27 mouse cellular contexts compared by ENCODE assay signal in genomic region chr13:45277842-45278416, GRCm38 (mm10).
DNase-seq lines count a peak whose midpoint lies in the region; ATAC-seq and TF ChIP-seq lines count a peak whose summit lies in the region.
"Had no signal": no experiment of that assay in that cellular context is flagged by ENCODE, and none has a peak within 500 bp of the region (broad histone marks: within the 10 kb centered on the region; RNA-seq: fewer than 3 reads in every experiment).

No protein-coding gene starts in this region.

- H3K4me3 ChIP-seq in lung, postnatal 0 days (ENCODE audit: low read depth, low read length), result no peak overlapping the region
- no peak overlapping the region for H3K4me3 ChIP-seq in embryonic facial prominence, embryonic 15.5 days (replicated peaks)
- no peak overlapping the region for H3K4me3 ChIP-seq in limb, embryonic 10.5 days
- H3K4me3 ChIP-seq: erythroblast, embryonic 14.5 days; forebrain, embryonic 13.5 days; heart, embryonic 15.5 days; hindbrain, embryonic 10.5 days; midbrain, embryonic 10.5 days; neural tube, embryonic 15.5 days had no signal

- no peak for TF ChIP-seq EP300 in lung, postnatal 0 days (IDR thresholded peaks at IDR 0.05)

- ATAC-seq in lung, postnatal 0 days, result no peak
- no peak; the same call in 1 of the 2 replicates for ATAC-seq in embryonic facial prominence, embryonic 15.5 days (ENCODE audit: insufficient number of reproducible peaks, low FRiP score, low TSS enrichment, low read depth)
- ATAC-seq: forebrain, embryonic 13.5 days; hindbrain, postnatal 0 days; intestine, embryonic 16.5 days had no signal

- H3K9me3 ChIP-seq in lung, postnatal 0 days (ENCODE audit: low read length), result no peaks in the 10 kb centered on the region
- no peaks in the 10 kb centered on the region for H3K9me3 ChIP-seq in embryonic facial prominence, embryonic 15.5 days (replicated peaks)
- no peaks in the 10 kb centered on the region for H3K9me3 ChIP-seq in limb, embryonic 10.5 days (replicated peaks)
- H3K9me3 ChIP-seq: forebrain, embryonic 13.5 days; G1E; heart, embryonic 15.5 days; hindbrain, embryonic 10.5 days; midbrain, embryonic 10.5 days; neural tube, embryonic 15.5 days had no signal

- H3K4me1 ChIP-seq in lung, postnatal 0 days (ENCODE audit: insufficient read depth, low read depth, low read length), result no peaks in the 10 kb centered on the region; the same call in 1 of the 2 replicates
- 0 out of 2 replicates have a peak, but pooled peaks cover 7% of the 10 kb centered on the region for H3K4me1 ChIP-seq in embryonic facial prominence, embryonic 15.5 days
- H3K4me1 ChIP-seq in limb, embryonic 10.5 days, result no peaks in the 10 kb centered on the region
- H3K4me1 ChIP-seq: forebrain, embryonic 13.5 days; hindbrain, embryonic 10.5 days; midbrain, embryonic 10.5 days; neural tube, embryonic 15.5 days had no signal

- WGBS in lung, postnatal 0 days, result 41% methylated on average over 7 of the region's 7 CpGs
- WGBS in embryonic facial prominence, embryonic 15.5 days, result 54% methylated on average over 7 of the region's 7 CpGs
- 76% methylated on average over 7 of the region's 7 CpGs for WGBS in limb, embryonic 10.5 days

- H3K27ac ChIP-seq in lung, postnatal 0 days (ENCODE audit: low read length), result no peak overlapping the region
- H3K27ac ChIP-seq in embryonic facial prominence, embryonic 15.5 days (replicated peaks), result peak overlapping the region; percentile 44; the same call in 1 of the 2 replicates
- no peak overlapping the region for H3K27ac ChIP-seq in limb, embryonic 10.5 days
- H3K27ac ChIP-seq: forebrain, embryonic 13.5 days; heart, embryonic 15.5 days; hindbrain, embryonic 10.5 days; hindbrain, postnatal 0 days; midbrain, embryonic 10.5 days; neural tube, embryonic 15.5 days had no signal

- intact Hi-C loops in heart, postnatal 25 days (cut with DNase I), result loop anchor here (5.0 kb wide), 1 partner anchor 164 kb away; no protein-coding TSS in a partner anchor

- H3K36me3 ChIP-seq in lung, postnatal 0 days (ENCODE audit: insufficient read depth, low read length), result no peaks in the 10 kb centered on the region
- no peaks in the 10 kb centered on the region for H3K36me3 ChIP-seq in embryonic facial prominence, embryonic 15.5 days
- no peaks in the 10 kb centered on the region for H3K36me3 ChIP-seq in limb, embryonic 10.5 days
- H3K36me3 ChIP-seq: G1E; heart, embryonic 15.5 days; hindbrain, embryonic 10.5 days; midbrain, embryonic 10.5 days; neural tube, embryonic 15.5 days had no signal

- TF ChIP-seq CTCF in lung, postnatal 0 days (IDR thresholded peaks at IDR 0.05), result no peak

- H3K9ac ChIP-seq in lung, postnatal 0 days (replicated peaks; ENCODE audit: low read depth), result no peak overlapping the region
- H3K9ac ChIP-seq in embryonic facial prominence, embryonic 15.5 days, result no peak overlapping the region
- H3K9ac ChIP-seq: forebrain, embryonic 13.5 days; heart, embryonic 15.5 days; neural tube, embryonic 15.5 days had no signal

- H3K27me3 ChIP-seq in lung, postnatal 0 days (replicated peaks; ENCODE audit: insufficient read depth, low read length), result no peaks in the 10 kb centered on the region
- H3K27me3 ChIP-seq in embryonic facial prominence, embryonic 15.5 days, result no peaks in the 10 kb centered on the region
- no peaks in the 10 kb centered on the region for H3K27me3 ChIP-seq in limb, embryonic 10.5 days (ENCODE audit: low read depth, poor library complexity, severe bottlenecking)
- H3K27me3 ChIP-seq: CH12.LX; forebrain, embryonic 13.5 days; heart, embryonic 15.5 days; neural tube, embryonic 15.5 days had no signal

- peak; percentile 23 to 30 for DNase-seq in heart, adult 9 months (ENCODE audit: low spot score in 2 of 2)
- no peak for DNase-seq in heart, postnatal 25 days (ENCODE audit: low spot score)
- peak; percentile 21 for DNase-seq in lung, postnatal 0 days (ENCODE audit: low spot score)
- DNase-seq in lung, postnatal 14 days, result no peak
- DNase-seq in limb, embryonic 10.5 days (ENCODE audit: low spot score), result peak; percentile 17
- DNase-seq in cerebellum, adult 11-12 months, result no peak
- DNase-seq: adrenal gland, adult 2 months; B cell, adult 2 months; cerebellum, adult 18-20 months; cerebellum, postnatal 14 days; gastrocnemius, postnatal 36 days; kidney, postnatal 10 days; right cerebral cortex, adult 18-20 months; right cerebral cortex, postnatal 4 days; thymus, adult 18-20 months; thymus, postnatal 36 days had no signal

- H3K4me2 ChIP-seq in lung, postnatal 0 days (replicated peaks; ENCODE audit: low read depth, low read length), result no peak overlapping the region
- no peak overlapping the region for H3K4me2 ChIP-seq in embryonic facial prominence, embryonic 15.5 days (replicated peaks)
- H3K4me2 ChIP-seq: forebrain, embryonic 13.5 days; heart, embryonic 15.5 days; neural tube, embryonic 15.5 days had no signal

Comparison
In these comparisons a context has a peak if more than half of its experiments do, and no peak if none do; other contexts are left out.
1. DNase-seq: peak in heart, adult 9 months (2 of 2), lung, postnatal 0 days (single experiment) and limb, embryonic 10.5 days (single experiment); none in heart, postnatal 25 days (single experiment), lung, postnatal 14 days (single experiment) and cerebellum, adult 11-12 months (single experiment).